Mouse (Mus musculus): ENCODE results near the gene Klc3. TPM values are rescaled to one million over a fixed set of nuclear protein-coding genes. Genes with fewer than 3 reads are reported as not detected.
A peak's percentile ranks its signal among the peaks of the same experiment; 100 is the strongest.

Gene Klc3
- total RNA-seq (2012; rRNA removed) (2.7 and 3.6 TPM in 2 replicates), polyA plus RNA-seq (2012; ENCODE audit: insufficient read depth in 1 of 2, insufficient read length in 2 of 2, low read depth in 1 of 2, low replicate concordance in 2 of 2, missing spikeins in 1 of 2) (under 1 TPM in 1 of 2 experiments, not detected in 1; 0.42 TPM)

- H3K9ac ChIP-seq (ENCODE audit: control insufficient read depth, low read depth, low read length, poor library complexity, severe bottlenecking): peak within 1 kb of the TSS; percentile 43
- H3K79me2 ChIP-seq (ENCODE audit: control insufficient read depth, insufficient read depth, low read length, poor library complexity): no peaks in the 10 kb centered on the region; the same call in 1 of the 2 replicates
- peak within 1 kb of the TSS; percentile 43 to 50 for H3K4me3 ChIP-seq (ENCODE audit: control insufficient read depth in 1 of 2, insufficient read depth in 1 of 2, low read depth in 2 of 2, low read length in 2 of 2)
- H3K9me3 ChIP-seq (replicated peaks; ENCODE audit: insufficient read depth, low read length): no peaks in the 10 kb centered on the region
- H3K27ac ChIP-seq (ENCODE audit: control insufficient read depth, low read depth, low read length): no peak within 1 kb of the TSS
- H3K27me3 ChIP-seq (ENCODE audit: control insufficient read depth in 1 of 2, insufficient read depth in 2 of 2, low read length in 2 of 2): no peaks in the 10 kb centered on the region
- peaks cover 0 to 13% of the 10 kb centered on the region in 2 experiments; a peak in 3 of 4 replicates for H3K4me1 ChIP-seq (ENCODE audit: control insufficient read depth in 1 of 2, insufficient read depth in 2 of 2, low read length in 2 of 2)
- DNase-seq (ENCODE audit: low read depth, low spot score): peak; percentile 82
- TF ChIP-seq NRF1 (IDR thresholded peaks at IDR 0.05; ENCODE audit: insufficient read depth, low read depth, low read length, poor library complexity, severe bottlenecking): peak; percentile 67
- TF ChIP-seq RCOR1 (IDR thresholded peaks at IDR 0.05; ENCODE audit: low read depth, low read length): no peak
- no peak for TF ChIP-seq HCFC1 (IDR thresholded peaks at IDR 0.05; ENCODE audit: low read depth, low read length)
- H3K36me3 ChIP-seq (ENCODE audit: control insufficient read depth in 1 of 2, insufficient read depth in 2 of 2, low read length in 2 of 2): no peaks in the 10 kb centered on the region; a peak in 1 of 4 replicates
These were observed at the start of gene Klc3 for GRCm38 (mm10) chr7:19403731-19404296. TSS of gene Klc3 (minus strand) at chr7:19404104.

GRCm38 (mm10) chr7:19449165-19449564 is 45.3 kb upstream of the Klc3 start:
- Histone ChIP-seq H3K27ac (ENCODE audit: control insufficient read depth, low read depth, low read length) (no peak overlapping the region), H3K36me3 (ENCODE audit: control insufficient read depth in 1 of 2, insufficient read depth in 2 of 2, low read length in 2 of 2) (no peaks in the 10 kb centered on the region), H3K9me3 (replicated peaks; ENCODE audit: insufficient read depth, low read length) (no peaks in the 10 kb centered on the region), H3K4me3 (ENCODE audit: control insufficient read depth in 1 of 2, insufficient read depth in 1 of 2, low read depth in 2 of 2, low read length in 2 of 2) (no peak overlapping the region), H3K27me3 (ENCODE audit: control insufficient read depth in 1 of 2, insufficient read depth in 2 of 2, low read length in 2 of 2) (no peaks in the 10 kb centered on the region), H3K4me1 (ENCODE audit: control insufficient read depth in 1 of 2, insufficient read depth in 2 of 2, low read length in 2 of 2) (no peaks in the 10 kb centered on the region), H3K79me2 (ENCODE audit: control insufficient read depth, insufficient read depth, low read length, poor library complexity) (no peaks in the 10 kb centered on the region), H3K9ac (ENCODE audit: control insufficient read depth, low read depth, low read length, poor library complexity, severe bottlenecking) (no peak overlapping the region)
- DNase-seq (ENCODE audit: low read depth, low spot score): no peak
- TF ChIP-seq KAT2A (conservative IDR thresholded peaks at IDR 0.05; ENCODE audit: low read depth, low read length): no peak

GRCm38 (mm10) chr7:19447689-19448088 is 43.8 kb upstream of the Klc3 start:
- H3K36me3 ChIP-seq (ENCODE audit: control insufficient read depth in 1 of 2, insufficient read depth in 2 of 2, low read length in 2 of 2): peaks cover 0 to under 1% of the 10 kb centered on the region in 2 experiments; a peak in 1 of 4 replicates
- H3K27ac ChIP-seq (ENCODE audit: control insufficient read depth, low read depth, low read length): no peak overlapping the region
- H3K4me3 ChIP-seq (ENCODE audit: control insufficient read depth in 1 of 2, insufficient read depth in 1 of 2, low read depth in 2 of 2, low read length in 2 of 2): no peak overlapping the region
- no peak overlapping the region for H3K9ac ChIP-seq (ENCODE audit: control insufficient read depth, low read depth, low read length, poor library complexity, severe bottlenecking)
- TF ChIP-seq EP300 (IDR thresholded peaks at IDR 0.05; ENCODE audit: low read depth in 1 of 2, low read length in 2 of 2): no peak
- TF ChIP-seq SMC3 (IDR thresholded peaks at IDR 0.05; ENCODE audit: low read depth, low read length): no peak
- no peak for TF ChIP-seq E2F4 (IDR thresholded peaks at IDR 0.05; ENCODE audit: borderline replicate concordance, low read depth, low read length)
- no peak for TF ChIP-seq ZKSCAN1 (IDR thresholded peaks at IDR 0.05; ENCODE audit: low read depth, low read length)
- TF ChIP-seq ZMIZ1 (IDR thresholded peaks at IDR 0.05; ENCODE audit: low read depth, low read length): no peak
- TF ChIP-seq MEF2A (IDR thresholded peaks at IDR 0.05; ENCODE audit: extremely low read depth, insufficient replicate concordance, low read depth, low read length, poor library complexity, severe bottlenecking): no peak
- TF ChIP-seq NRF1 (IDR thresholded peaks at IDR 0.05; ENCODE audit: insufficient read depth, low read depth, low read length, poor library complexity, severe bottlenecking): no peak
- TF ChIP-seq POLR2A (IDR thresholded peaks at IDR 0.05; ENCODE audit: control insufficient read depth in 1 of 2, insufficient read depth in 1 of 2, low read depth in 1 of 2, low read length in 2 of 2, poor library complexity in 1 of 2): no peak
- no peak for TF ChIP-seq MXI1 (IDR thresholded peaks at IDR 0.05; ENCODE audit: low read depth, low read length)
- no peak for TF ChIP-seq HCFC1 (IDR thresholded peaks at IDR 0.05; ENCODE audit: low read depth, low read length)
- no peak for TF ChIP-seq GATA1 (IDR thresholded peaks at IDR 0.05; ENCODE audit: low read depth, low read length)
- no peak for TF ChIP-seq CHD2 (IDR thresholded peaks at IDR 0.05; ENCODE audit: low read length)
- TF ChIP-seq SIN3A (IDR thresholded peaks at IDR 0.05; ENCODE audit: low read length): no peak
- no peak for TF ChIP-seq ETS1 (IDR thresholded peaks at IDR 0.05; ENCODE audit: low read depth, low read length)
- no peak for TF ChIP-seq RAD21 (IDR thresholded peaks at IDR 0.05; ENCODE audit: low read depth, low read length)
- no peak for TF ChIP-seq USF1 (IDR thresholded peaks at IDR 0.05; ENCODE audit: low read depth, low read length)
- no peak for TF ChIP-seq ZC3H11A (IDR thresholded peaks at IDR 0.05; ENCODE audit: low read depth, low read length)
- no peak for TF ChIP-seq MYC (IDR thresholded peaks at IDR 0.05; ENCODE audit: low read depth, low read length)
- TF ChIP-seq NELFE (IDR thresholded peaks at IDR 0.05; ENCODE audit: low read depth, low read length): no peak
- H3K27me3 ChIP-seq (ENCODE audit: control insufficient read depth in 1 of 2, insufficient read depth in 2 of 2, low read length in 2 of 2): no peaks in the 10 kb centered on the region
- no peaks in the 10 kb centered on the region for H3K4me1 ChIP-seq (ENCODE audit: control insufficient read depth in 1 of 2, insufficient read depth in 2 of 2, low read length in 2 of 2)
- no peaks in the 10 kb centered on the region for H3K79me2 ChIP-seq (ENCODE audit: control insufficient read depth, insufficient read depth, low read length, poor library complexity)
- H3K9me3 ChIP-seq (replicated peaks; ENCODE audit: insufficient read depth, low read length): no peaks in the 10 kb centered on the region
- DNase-seq (ENCODE audit: low read depth, low spot score): no peak

All from MEL (cell line).